Mouse (Mus musculus): Measurements from ENCODE around the gene Ets1. TPM values are rescaled to one million over a fixed set of nuclear protein-coding genes. Genes with fewer than 3 reads are reported as not detected.

Ets1 gene
- polyA plus RNA-seq, 1 experiment, result 7.4 TPM

GRCm38 (mm10) chr9:32660406-32660960, 24.5 kb downstream of the Ets1 start:
- Histone ChIP-seq H3K4me3 (ENCODE audit: insufficient read depth, low read length) (no peak overlapping the region), H3K4me1 (ENCODE audit: control insufficient read depth, insufficient read depth, low read length) (no peaks in the 10 kb centered on the region), H3K27ac (ENCODE audit: insufficient read depth, low read depth, low read length) (no peak overlapping the region)
- TF ChIP-seq POLR2A (IDR thresholded peaks at IDR 0.05; ENCODE audit: borderline replicate concordance, low read depth, low read length) (no peak), CTCF (IDR thresholded peaks at IDR 0.05; ENCODE audit: low read depth, low read length) (no peak)

GRCm38 (mm10) chr9:32661071-32661470, 25.1 kb downstream of the Ets1 start:
- H3K27ac ChIP-seq (ENCODE audit: insufficient read depth, low read depth, low read length), result no peak overlapping the region
- TF ChIP-seq POLR2A (IDR thresholded peaks at IDR 0.05; ENCODE audit: borderline replicate concordance, low read depth, low read length) (no peak), CTCF (IDR thresholded peaks at IDR 0.05; ENCODE audit: low read depth, low read length) (no peak)
- no peaks in the 10 kb centered on the region for H3K4me1 ChIP-seq (ENCODE audit: control insufficient read depth, insufficient read depth, low read length)
- H3K4me3 ChIP-seq (ENCODE audit: insufficient read depth, low read length), result no peak overlapping the region

- no peak for TF ChIP-seq CTCF (IDR thresholded peaks at IDR 0.05; ENCODE audit: low read depth, low read length)
- TF ChIP-seq POLR2A (IDR thresholded peaks at IDR 0.05; ENCODE audit: borderline replicate concordance, low read depth, low read length), result no peak
- H3K27ac ChIP-seq (ENCODE audit: insufficient read depth, low read depth, low read length), result no peak overlapping the region
- no peak overlapping the region for H3K4me3 ChIP-seq (ENCODE audit: insufficient read depth, low read length)
- peaks cover 3% of the 10 kb centered on the region for H3K4me1 ChIP-seq (ENCODE audit: control insufficient read depth, insufficient read depth, low read length)
Measured at GRCm38 (mm10) chr9:32661561-32661960, 25.5 kb downstream of the Ets1 start.

GRCm38 (mm10) chr9:32666611-32667517, 30.8 kb downstream of the Ets1 start:
- TF ChIP-seq POLR2A (IDR thresholded peaks at IDR 0.05; ENCODE audit: borderline replicate concordance, low read depth, low read length) (no peak), CTCF (IDR thresholded peaks at IDR 0.05; ENCODE audit: low read depth, low read length) (no peak)
- Histone ChIP-seq H3K4me3 (ENCODE audit: insufficient read depth, low read length) (no peak overlapping the region), H3K27ac (ENCODE audit: insufficient read depth, low read depth, low read length) (peak overlapping the region; percentile 30), H3K4me1 (ENCODE audit: control insufficient read depth, insufficient read depth, low read length) (peaks cover 31% of the 10 kb centered on the region)

- peaks cover 32% of the 10 kb centered on the region for H3K4me1 ChIP-seq (ENCODE audit: control insufficient read depth, insufficient read depth, low read length)
- TF ChIP-seq POLR2A (IDR thresholded peaks at IDR 0.05; ENCODE audit: borderline replicate concordance, low read depth, low read length) (no peak), CTCF (IDR thresholded peaks at IDR 0.05; ENCODE audit: low read depth, low read length) (no peak)
- peak overlapping the region; percentile 61 for H3K27ac ChIP-seq (ENCODE audit: insufficient read depth, low read depth, low read length)
- peak overlapping the region; percentile 34; the same call in 1 of the 2 replicates for H3K4me3 ChIP-seq (ENCODE audit: insufficient read depth, low read length)
Measured at GRCm38 (mm10) chr9:32667518-32667908, 31.5 kb downstream of the Ets1 start.

GRCm38 (mm10) chr9:32668075-32668673, 32.2 kb downstream of the Ets1 start:
- peaks cover 39% of the 10 kb centered on the region for H3K4me1 ChIP-seq (ENCODE audit: control insufficient read depth, insufficient read depth, low read length)

GRCm38 (mm10) chr9:32669397-32669796, 33.4 kb downstream of the Ets1 start:
- no peak overlapping the region for H3K4me3 ChIP-seq (ENCODE audit: insufficient read depth, low read length)
- TF ChIP-seq CTCF (IDR thresholded peaks at IDR 0.05; ENCODE audit: low read depth, low read length) (no peak), POLR2A (IDR thresholded peaks at IDR 0.05; ENCODE audit: borderline replicate concordance, low read depth, low read length) (no peak)
- H3K4me1 ChIP-seq (ENCODE audit: control insufficient read depth, insufficient read depth, low read length), result peaks cover 45% of the 10 kb centered on the region
- no peak overlapping the region for H3K27ac ChIP-seq (ENCODE audit: insufficient read depth, low read depth, low read length)

More at GRCm38 (mm10) chr9:32668075-32668673, 32.2 kb downstream of the Ets1 start:
- TF ChIP-seq CTCF (IDR thresholded peaks at IDR 0.05; ENCODE audit: low read depth, low read length), result no peak
- no peak for TF ChIP-seq POLR2A (IDR thresholded peaks at IDR 0.05; ENCODE audit: borderline replicate concordance, low read depth, low read length)
- Histone ChIP-seq H3K27ac (ENCODE audit: insufficient read depth, low read depth, low read length) (peak overlapping the region; percentile 61), H3K4me3 (ENCODE audit: insufficient read depth, low read length) (peak overlapping the region; percentile 34; the same call in 1 of the 2 replicates)

GRCm38 (mm10) chr9:32671970-32672859, 36.2 kb downstream of the Ets1 start:
- peak overlapping the region; percentile 37 for H3K4me3 ChIP-seq (ENCODE audit: insufficient read depth, low read length)
- TF ChIP-seq CTCF (IDR thresholded peaks at IDR 0.05; ENCODE audit: low read depth, low read length) (no peak), POLR2A (IDR thresholded peaks at IDR 0.05; ENCODE audit: borderline replicate concordance, low read depth, low read length) (no peak)
- peak overlapping the region; percentile 43 for H3K27ac ChIP-seq (ENCODE audit: insufficient read depth, low read depth, low read length)
- H3K4me1 ChIP-seq (ENCODE audit: control insufficient read depth, insufficient read depth, low read length), result peaks cover 50% of the 10 kb centered on the region

- Histone ChIP-seq H3K4me3 (ENCODE audit: insufficient read depth, low read length) (no peak overlapping the region), H3K27ac (ENCODE audit: insufficient read depth, low read depth, low read length) (no peak overlapping the region), H3K4me1 (ENCODE audit: control insufficient read depth, insufficient read depth, low read length) (peaks cover 44% of the 10 kb centered on the region)
- no peak for TF ChIP-seq POLR2A (IDR thresholded peaks at IDR 0.05; ENCODE audit: borderline replicate concordance, low read depth, low read length)
- TF ChIP-seq CTCF (IDR thresholded peaks at IDR 0.05; ENCODE audit: low read depth, low read length), result no peak
Measured at GRCm38 (mm10) chr9:32673923-32674322, 37.9 kb downstream of the Ets1 start.

All from bone marrow macrophage, adult 2 months (primary cell).